Mouse (Mus musculus) CH12.LX (cell line): Measurements from ENCODE around the gene Smyd3.

Experiments
- CTCF ChIP-seq, 2 experiments: IDR thresholded peaks in 1 of 2; conservative IDR thresholded peaks in 1 of 2; 2 replicates each; pipeline ENCODE4 v1.5.1; 2011 to 2012; ENCODE audit warnings: low read depth in 2 of 2, low read length in 2 of 2, improper control_type of control experiment in 1 of 2, inconsistent platforms in 1 of 2, mild to moderate bottlenecking in 1 of 2, moderate library complexity in 1 of 2
- EP300 ChIP-seq: IDR thresholded peaks from 2 replicates; pipeline ENCODE4 v1.6.1; 2011; ENCODE audit warnings: low read length, improper control_type of control experiment

GRCm38 (mm10) chr1:179485784-179486540 lies 31.9 kb downstream of the Smyd3 start:
- TF ChIP-seq EP300 (no peak), CTCF (conservative IDR thresholded peaks at IDR 0.05 in 1 of 2, IDR thresholded peaks at IDR 0.05 in 1 of 2; ENCODE audit: low read depth in 2 of 2, low read length in 2 of 2) (no peak)
